Mouse (Mus musculus) c-Kit-negative CD71-positive TER-119-positive erythroid progenitor cells, embryonic 14.5 days (primary cell): Measurements from ENCODE around the gene Itgb3.

ENCODE experiments used
- DNase-seq: peaks from one replicate; pipeline ENCODE4 v3.0.0-alpha.2; 2013; ENCODE audit warnings: low read depth, low spot score

Itgb3 gene

GRCm38 (mm10) chr11:104619084-104620022, 11.6 kb downstream of the Itgb3 start:
- no peak for DNase-seq

DNA sequence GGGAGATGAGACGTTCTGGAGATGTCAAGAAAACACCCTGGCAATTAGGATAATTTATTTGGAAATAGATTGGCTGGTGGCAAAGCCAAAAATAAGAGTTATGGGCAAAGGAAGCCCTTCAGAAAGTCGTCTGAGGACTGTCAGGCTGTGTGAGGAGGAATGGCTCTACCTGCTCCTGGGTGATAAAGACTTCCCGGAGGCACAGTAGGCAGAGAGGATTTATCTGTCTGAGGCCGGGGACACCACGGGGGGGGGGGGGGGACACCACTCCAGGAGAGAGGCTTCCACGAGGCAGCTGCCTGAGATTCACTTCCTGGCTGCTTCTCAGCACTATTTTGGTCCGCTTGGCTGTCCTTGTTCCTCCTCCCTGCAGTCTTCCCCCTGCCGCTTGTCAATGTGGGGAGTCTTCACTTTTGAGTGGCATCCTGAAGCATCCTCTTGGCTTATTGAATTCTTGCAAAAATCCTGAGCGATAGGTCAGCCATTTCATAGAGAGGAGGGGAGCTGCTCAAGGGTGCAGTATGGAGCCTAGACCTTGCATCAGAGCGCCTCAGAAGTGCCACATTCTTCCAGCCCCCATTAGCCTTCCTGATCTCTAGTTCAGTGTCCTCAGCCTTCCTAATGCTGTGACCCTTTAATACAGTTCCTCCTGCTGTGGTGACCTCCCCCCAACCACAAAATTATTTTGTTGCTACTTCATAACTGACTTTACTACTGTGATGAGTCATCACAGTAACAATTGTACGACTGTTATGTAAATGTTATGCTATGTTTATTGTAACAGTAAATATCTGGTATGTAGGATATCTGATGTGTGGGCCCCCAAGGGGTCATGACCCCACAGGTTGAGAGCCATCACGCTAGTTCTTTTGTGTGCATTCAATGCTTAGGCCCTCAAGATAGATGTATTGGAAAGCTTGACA, 14.5 kb downstream of the Itgb3 start:
- DNase-seq: no peak

DNA sequence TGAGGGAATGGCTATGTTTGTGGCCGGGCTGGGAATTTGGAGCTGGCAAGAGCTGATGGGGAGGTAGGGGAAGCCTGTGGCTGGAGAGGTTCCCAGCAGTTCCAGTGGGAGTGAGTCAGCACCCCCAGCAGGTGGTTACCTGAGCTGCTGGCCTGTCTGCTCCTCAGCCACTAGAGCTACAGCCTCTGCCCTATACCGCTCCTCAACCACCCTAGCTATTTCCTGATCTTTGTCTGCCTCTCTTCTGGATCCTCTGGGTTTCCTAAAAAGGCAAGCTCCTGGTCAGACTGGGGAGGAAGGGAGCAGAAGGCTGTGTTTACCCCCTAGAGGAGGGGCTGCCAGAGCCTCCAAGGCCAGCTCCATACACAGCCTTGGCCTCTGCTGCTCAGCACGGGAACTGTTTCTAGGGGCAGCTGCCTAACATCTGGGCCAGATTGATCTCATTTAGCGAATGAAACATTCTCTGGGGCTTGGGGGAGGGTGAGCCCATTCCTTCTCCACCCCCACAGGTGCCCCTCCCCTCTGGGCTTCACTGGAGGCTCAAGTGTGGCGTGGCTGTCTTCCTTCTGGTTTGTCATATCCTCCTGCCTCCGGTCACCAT, 17.1 kb downstream of the Itgb3 start:
- DNase-seq: no peak

DNA sequence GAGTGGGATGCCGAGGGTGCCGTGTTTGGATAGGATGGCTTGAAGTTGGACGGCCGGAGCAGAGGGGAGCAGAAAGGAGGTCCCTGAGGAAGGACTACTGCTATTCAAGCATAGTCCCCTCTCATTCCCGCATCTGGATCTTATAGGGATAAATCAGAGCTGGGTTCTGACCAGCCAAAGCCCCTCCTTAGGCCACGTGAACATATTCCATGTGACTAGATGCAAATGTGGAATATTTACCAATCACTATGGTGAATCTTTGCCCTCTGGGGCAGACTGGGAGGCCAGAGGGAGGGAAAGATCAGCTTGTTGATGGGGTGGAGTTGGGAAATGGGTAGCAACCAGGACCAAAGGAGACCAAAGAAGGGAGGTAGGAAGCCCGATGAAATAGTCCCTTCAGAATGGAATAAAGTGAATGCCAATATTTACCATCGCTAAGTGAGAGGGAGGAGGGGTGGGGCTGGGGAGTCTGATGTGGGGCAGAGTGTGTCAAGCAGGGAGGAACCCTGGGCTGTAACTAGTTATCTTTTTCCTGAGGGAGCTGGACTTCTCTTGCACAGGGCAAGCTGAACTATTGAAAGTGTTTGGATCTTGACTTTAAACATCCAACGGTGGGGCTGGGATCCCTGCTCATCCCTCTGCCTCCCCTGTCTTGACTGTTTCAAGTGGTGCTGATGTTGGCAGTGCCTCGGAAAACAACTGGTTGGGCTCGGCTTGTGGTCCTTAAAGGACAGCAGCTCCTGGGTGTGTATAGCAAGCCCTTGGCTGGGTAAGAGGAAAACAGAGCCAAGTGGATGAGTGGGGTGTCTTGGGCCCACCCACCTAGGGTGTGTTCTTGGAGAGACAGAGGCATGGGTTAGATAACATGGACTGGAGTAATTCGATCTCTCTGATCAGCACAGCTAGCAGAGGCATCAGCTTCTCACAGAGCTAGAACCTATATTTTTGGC, 17.9 kb downstream of the Itgb3 start:
- no peak for DNase-seq

GRCm38 (mm10) chr11:104626635-104627034, 18.8 kb downstream of the Itgb3 start:
- no peak for DNase-seq

GRCm38 (mm10) chr11:104627616-104628301, 20.0 kb downstream of the Itgb3 start:
- DNase-seq: no peak

GRCm38 (mm10) chr11:104628566-104628965, 20.8 kb downstream of the Itgb3 start:
- DNase-seq: no peak

DNA sequence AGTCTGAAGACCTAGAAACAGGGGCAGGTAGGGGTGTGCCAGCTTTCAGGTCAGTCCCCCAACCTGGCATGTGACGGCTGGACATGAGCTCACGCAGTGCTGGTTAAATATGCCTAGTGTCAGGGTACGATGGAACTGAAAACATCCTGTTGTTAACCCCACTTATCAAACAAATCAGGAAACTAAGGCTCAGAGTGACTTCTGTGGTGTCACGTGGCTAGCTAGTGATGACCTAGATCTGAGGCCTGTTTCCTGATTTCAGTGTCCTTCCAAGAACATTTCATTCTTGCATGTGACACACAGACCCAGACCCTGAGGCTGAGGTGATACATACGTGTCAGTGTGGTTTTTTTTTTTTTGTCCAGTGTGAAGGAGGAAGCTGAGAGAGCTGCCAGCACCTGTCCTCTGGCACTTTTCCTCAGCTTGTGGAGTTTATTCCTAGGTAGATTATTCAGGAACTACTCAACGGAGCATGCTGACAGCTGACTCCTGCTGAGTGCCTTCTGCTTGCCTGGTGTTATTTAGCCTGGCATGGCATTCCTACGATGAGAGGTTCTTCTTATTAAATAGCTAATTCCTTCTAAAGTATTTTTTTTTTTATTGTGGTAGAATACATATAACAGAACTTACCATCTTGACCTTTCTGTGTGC, 22.5 kb downstream of the Itgb3 start:
- no peak for DNase-seq

DNA sequence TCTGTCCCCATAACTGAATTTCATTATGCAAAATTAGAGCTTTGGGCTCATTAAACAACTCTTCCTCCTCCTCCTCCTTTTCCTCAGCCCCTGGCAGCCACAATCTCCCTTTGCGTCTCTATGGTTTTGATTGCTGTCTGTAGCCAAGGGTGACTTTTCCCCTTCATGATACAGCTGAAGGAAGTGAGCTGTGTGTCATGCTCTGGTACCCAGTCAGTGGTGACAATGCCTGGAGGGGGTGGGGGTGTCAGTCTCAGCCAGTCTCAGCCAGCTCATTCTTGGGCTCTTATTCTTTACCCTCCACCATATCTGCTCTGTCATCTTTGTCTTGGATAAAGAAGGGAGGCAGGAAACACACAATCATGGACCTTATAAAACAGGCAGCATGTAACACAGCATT, 23.5 kb downstream of the Itgb3 start:
- DNase-seq: no peak

DNA sequence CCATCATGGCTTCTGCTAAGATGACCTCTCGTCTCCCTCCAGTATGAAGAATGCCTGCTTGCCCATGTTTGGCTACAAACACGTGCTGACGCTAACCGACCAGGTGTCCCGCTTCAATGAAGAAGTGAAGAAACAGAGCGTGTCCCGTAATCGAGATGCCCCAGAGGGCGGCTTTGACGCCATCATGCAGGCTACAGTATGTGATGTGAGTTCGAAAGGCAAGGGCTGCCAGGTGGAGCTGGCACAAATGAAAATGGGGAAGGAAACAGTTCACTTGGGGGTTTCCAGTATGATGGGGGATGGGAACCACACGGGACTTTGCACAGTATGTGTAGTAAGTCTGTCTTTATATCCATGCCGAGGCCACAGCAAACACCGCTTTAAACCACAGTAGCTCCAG, 29.2 kb downstream of the Itgb3 start:
- no peak for DNase-seq

- DNase-seq: no peak
Observed at GRCm38 (mm10) chr11:104638006-104638405, 30.2 kb downstream of the Itgb3 start.

DNA sequence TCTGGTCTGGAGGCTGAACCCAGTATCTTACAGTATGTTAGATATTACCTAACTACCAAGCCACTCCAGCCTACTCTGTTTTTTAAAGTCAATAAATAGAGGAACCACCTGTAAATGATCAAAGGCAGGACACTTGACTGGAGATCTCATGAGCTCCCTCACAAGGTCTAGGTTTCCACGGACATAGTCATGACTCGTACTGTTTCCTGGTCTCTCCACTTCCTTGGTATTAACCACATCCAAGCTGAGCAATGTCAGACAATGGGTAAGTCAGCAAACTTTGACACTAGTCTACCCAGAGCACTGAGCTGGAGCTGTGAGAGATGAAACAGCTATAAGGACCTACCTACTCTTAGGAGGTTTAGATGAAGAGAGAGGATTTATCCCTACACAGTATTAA, 31.1 kb downstream of the Itgb3 start:
- no peak for DNase-seq

GRCm38 (mm10) chr11:104639634-104640033, 31.8 kb downstream of the Itgb3 start:
- DNase-seq: no peak

DNA sequence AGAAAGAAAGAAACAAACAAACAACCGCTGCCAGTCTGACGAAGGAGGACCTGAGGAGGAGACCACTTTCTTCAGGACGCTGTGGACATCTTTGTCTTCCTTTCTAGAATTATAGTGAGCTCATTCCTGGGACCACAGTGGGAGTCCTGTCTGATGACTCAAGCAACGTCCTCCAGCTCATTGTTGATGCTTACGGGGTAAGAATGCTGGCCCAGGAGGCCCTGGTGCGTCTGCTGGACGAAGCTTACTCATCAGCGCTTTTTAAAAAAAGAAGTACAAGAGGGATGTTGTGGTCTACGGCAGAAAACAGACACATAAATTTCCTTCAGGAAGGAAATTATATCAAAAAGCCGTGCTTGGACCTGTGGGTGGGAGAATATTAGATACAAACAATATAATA, 33.1 kb downstream of the Itgb3 start:
- DNase-seq: no peak

GRCm38 (mm10) chr11:104643236-104643635, 35.4 kb downstream of the Itgb3 start:
- no peak for DNase-seq

GRCm38 (mm10) chr11:104645402-104645801, 37.6 kb downstream of the Itgb3 start:
- no peak for DNase-seq

GRCm38 (mm10) chr11:104646173-104646572, 38.4 kb downstream of the Itgb3 start:
- no peak for DNase-seq

DNA sequence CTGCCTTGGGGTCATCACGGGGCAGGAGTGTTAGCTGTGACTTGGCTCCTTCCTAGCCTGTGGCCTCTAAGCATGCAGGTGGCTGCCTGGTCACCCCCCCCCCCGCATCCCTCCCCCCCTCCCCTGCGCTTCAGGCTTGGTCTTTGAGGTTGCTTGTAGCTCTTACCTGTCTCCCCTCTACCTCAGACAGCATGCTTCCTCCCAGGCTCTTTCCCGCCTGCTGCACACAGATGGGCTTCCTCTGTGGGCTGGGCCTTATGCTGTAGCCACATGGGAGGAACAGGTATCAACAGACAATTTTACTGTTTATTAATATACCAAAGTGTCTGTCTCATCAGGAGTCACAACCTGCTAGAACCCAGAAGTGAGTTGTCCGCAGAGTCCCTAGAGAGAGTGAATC, 38.8 kb downstream of the Itgb3 start:
- no peak for DNase-seq

GRCm38 (mm10) chr11:104647188-104647867, 39.5 kb downstream of the Itgb3 start:
- DNase-seq: no peak
